Mouse (Mus musculus) MEL (cell line): ENCODE results near the gene Mesd.

Experiments
- GATA1 ChIP-seq: IDR thresholded peaks from 2 replicates; pipeline ENCODE4 v1.6.1; 2011; ENCODE audit warnings: low read depth, low read length, improper control_type of control experiment
- ZKSCAN1 ChIP-seq: IDR thresholded peaks from 2 replicates; pipeline ENCODE4 v1.6.1; 2012; ENCODE audit warnings: low read depth, mild to moderate bottlenecking, inconsistent platforms, low read length, improper control_type of control experiment, moderate library complexity

GRCm38 (mm10) chr7:83859378-83860083 lies 24.7 kb upstream of the Mesd start:
- TF ChIP-seq ZKSCAN1, result no peak
- TF ChIP-seq GATA1, result no peak
